Mouse (Mus musculus) spleen, postnatal 4 days (tissue): ENCODE results near the gene Klhl32.
"Not testable (repeated sequence)": the region's sequence is repeated elsewhere in the genome, so short reads cannot be mapped to it uniquely, and the experiment has no call there.

Experiments used
- DNase-seq, 2 experiments: peaks; one replicate each; pipeline ENCODE4 v3.0.0; 2022; ENCODE audit warnings: low spot score in 2 of 2

Klhl32 gene

DNA sequence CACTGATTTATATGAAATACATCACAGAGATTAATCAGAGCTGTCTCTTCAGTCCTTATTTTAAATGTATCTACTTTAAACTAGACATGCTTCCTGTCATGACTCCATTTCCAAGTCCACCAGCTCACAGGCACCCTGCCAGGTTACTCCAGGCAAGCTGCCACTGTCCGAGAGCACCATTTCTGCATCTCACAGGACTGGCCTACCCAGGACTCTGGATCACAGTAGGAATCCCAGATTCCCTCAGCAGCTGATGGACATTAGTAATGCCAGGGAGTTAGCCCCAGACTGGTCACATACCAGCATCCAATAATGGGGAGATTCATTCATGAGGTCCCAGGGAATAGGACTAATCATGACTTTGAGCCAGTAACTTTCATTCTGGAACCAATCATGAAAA is 54.7 kb downstream of the Klhl32 start:
- no peak for DNase-seq

GRCm38 (mm10) chr4:24795180-24795579 is 55.7 kb downstream of the Klhl32 start:
- no peak for DNase-seq

DNA sequence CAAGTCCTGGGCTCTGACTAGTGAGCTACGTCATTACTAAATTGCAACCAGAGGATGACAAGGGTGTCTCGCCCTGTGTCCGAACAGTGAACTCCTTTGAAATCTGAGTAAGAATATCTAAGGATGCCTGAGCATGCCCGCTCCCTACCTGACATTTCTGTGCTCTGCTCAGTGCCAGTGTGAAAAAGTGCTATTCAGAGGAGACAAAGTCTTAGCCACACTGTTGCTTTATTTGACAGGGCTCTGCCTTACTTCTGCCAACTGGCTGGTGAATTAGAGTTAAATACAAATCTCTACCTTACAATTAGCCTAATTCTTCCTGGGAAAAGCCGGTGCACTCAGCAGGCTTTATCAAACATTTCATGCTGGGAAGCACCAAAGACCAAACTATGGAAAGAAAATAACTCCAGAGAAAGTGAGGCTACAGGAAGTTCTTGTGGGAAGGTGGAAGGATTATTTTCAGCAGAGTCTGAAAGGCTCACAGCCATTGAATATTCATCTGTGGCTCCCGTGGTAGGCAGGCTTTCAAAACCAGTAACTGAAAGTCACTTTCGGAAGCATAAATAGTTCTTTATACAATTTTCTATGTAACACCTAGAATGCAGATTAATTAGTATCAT is 57.1 kb downstream of the Klhl32 start:
- DNase-seq = no peak

DNA sequence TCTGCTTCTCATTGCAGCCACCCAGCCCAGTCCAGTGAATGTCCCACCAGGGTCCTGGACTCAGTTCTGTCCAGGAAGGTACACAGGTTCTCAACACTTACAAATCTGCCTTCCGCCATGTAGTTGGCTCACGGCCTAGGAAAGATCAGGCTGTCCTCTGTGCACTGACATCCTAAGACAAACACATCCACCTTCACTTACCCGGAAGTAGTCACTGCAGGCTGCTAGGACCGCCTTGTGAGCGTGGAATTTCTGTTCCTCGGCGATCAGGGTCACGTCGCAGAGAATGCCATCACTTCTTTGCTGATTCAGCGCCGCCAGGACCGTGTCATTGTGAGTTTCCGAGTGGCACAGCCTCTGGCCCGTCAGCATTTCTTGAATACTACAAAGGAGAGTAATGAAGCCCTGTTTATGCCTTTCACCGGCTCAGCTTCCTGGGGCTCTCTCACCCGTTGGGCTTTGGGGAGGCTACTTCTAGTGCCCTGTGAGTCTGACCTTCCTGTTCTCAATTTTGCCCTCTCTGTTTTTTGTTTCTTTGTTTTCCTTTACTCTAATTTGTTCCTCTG is 58.4 kb downstream of the Klhl32 start:
- no peak for DNase-seq

DNA sequence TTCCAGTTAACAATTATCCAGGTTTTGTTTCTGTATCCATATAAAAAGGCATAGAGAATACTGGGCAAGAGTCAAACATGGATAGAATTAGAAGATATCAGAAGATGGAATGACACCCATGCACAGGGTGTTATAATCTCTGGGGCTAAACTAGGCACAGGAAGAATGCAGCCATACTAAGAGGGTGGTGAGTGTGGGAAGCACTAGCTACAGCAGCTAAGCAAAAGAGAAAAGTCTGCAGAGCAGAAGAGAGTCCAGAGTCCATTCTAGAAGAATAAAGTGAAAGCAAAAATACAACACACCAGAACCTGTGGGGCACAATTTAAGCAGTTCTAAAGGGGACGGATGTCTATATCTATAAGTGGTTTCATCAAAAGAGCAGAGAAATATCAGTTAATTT is 61.6 kb downstream of the Klhl32 start:
- DNase-seq = no peak

DNA sequence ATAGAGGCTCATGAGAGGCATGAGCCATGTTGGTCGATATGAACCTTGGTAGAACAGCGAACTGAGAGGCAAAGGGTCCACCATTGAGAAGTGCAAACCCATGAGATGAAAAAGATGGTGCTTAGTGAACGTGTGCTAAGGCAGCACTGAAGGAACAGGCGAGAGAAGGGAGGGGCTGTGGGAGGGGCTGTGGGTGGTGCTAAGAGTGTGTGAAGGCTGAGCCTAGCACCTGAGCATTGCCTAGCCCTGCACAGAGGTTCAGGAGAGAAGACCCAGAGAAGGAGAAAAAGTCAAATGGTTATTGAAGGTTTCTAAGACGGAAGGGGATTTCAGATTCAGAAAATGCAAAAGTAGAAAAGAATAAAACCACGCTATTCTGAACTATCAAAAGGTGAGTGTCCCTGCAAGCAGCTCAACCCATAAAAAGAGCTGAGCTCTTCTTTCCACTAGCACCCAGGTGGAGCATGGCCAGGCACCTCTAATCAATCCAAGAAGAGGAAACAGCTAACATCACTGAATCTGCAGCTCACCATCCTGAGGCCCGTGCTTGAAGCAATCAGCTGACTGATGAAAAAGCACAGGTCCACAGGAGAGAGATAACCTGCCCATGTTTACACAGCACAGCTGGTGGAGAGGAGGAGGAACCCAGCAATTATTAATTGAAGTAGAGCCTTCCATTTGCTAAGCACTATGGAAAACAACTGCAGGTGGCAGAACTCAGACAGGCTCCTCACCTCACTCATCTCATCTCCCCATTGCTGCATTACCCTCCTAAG is 65.0 kb downstream of the Klhl32 start:
- no peak for DNase-seq

DNA sequence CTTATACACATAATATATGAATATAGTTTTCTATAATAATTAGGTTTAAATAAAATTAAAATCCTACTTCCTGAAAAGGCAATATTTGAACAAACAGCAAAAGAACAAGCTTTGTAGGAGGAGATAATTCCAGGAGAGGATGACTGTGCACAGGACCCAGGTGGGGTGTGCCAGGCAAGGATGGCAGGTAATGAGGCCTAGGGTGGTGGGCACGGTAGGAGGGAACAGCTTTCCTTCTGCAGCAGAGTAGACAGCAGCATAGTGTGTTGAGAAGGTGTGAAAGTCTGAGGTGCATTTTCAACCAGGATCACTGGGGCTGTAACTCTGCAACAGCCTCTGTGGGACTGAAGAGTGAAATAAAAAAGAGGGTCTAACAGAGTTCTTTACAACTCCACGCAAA is 85.0 kb downstream of the Klhl32 start:
- no peak for DNase-seq

DNA sequence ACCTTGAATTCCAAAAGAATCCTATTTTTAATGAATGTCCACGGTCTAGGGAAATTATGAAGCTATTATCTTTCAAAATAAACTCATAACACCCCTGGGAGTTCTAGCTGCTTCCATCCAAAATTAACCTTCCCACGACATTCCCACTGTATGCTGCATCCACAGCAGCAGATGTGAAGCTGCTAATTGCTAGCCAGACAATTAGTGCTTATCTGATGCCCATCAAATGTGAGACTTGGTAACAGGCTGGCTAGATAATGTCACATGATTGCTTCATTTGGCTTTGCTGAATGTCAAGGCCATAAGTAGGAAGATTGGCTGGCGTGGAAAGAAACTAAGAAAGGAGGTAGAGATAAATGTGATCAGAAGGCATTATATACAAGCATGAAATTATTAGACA is 85.5 kb downstream of the Klhl32 start:
- no peak for DNase-seq

GRCm38 (mm10) chr4:24764558-24764957 is 86.4 kb downstream of the Klhl32 start:
- DNase-seq = no peak

- no peak for DNase-seq
Measured at GRCm38 (mm10) chr4:24763451-24763850, 87.5 kb downstream of the Klhl32 start.

DNA sequence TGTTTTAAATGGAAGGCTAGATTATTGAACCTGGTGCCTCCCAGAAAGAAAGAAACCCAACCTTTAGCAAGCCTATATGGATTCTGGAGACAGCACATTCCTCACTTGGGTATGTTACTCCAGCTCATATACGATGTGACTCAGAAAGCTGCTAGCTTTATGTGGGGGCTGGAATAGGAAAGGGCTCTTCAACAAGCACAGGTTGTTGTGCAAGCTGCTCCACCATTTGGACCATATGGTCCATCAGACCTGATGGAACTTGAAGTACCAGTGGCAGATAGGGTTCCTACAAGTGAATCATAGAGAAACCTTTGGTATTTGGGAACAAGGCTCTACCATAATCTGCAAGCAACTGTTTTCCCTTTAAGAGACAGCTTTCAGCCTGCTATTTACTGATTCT is 92.0 kb downstream of the Klhl32 start:
- DNase-seq = no peak

DNA sequence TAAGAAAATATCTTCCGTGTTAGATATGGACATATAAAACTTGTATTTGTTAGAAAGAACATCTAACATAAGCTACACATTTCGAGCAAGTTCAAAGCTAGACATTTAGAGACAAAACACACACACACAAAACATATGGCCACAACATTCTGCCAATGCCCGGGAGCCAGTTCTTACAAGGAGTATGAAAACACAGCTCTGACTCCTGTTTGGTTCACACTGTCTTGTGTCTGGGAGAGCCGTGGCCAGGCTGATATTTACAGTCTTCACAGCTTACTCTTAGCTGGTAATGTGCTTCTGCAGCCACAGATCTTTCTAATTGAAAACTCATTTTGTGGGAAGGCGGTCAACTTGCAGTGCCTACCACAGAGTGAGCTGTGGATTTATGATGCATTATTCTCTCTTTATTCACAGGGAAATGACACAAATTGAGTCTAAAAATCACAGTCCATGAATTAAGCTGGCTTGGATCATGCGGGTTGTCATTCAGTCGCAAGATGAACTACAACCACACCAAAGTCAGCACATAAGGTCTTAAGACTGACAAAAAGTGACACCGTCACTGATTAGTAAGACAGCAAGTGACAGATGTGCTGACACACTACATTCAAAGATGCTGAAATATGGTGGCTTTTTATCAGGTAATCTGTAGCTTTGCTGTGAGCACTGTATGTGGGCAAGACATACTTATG is 98.3 kb downstream of the Klhl32 start:
- DNase-seq = no peak

- no peak for DNase-seq
Measured at GRCm38 (mm10) chr4:24737080-24737479, 113.8 kb downstream of the Klhl32 start.

- DNase-seq = no peak
Measured at GRCm38 (mm10) chr4:24720834-24721233, 130.1 kb downstream of the Klhl32 start.

GRCm38 (mm10) chr4:24715559-24715958 is 135.4 kb downstream of the Klhl32 start:
- DNase-seq = no peak

DNA sequence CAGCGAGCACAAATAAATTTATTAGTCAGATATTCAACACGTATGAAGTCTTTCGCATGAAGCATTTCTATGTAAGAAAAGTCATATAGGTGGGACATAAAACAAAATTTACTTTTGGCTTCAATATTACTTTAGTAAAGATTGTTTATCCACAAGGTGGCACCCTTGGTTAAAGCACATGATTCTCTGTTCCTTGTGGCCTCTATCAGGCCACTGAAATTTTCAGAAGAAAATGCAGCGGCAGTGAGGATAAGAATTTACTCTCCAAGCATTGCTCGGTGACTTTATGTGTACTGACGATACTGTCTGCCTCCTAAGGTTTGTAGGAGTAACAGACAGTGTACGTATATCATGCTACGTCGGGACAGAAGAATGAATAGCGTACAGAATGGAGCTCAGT is 136.6 kb downstream of the Klhl32 start:
- DNase-seq = no peak

DNA sequence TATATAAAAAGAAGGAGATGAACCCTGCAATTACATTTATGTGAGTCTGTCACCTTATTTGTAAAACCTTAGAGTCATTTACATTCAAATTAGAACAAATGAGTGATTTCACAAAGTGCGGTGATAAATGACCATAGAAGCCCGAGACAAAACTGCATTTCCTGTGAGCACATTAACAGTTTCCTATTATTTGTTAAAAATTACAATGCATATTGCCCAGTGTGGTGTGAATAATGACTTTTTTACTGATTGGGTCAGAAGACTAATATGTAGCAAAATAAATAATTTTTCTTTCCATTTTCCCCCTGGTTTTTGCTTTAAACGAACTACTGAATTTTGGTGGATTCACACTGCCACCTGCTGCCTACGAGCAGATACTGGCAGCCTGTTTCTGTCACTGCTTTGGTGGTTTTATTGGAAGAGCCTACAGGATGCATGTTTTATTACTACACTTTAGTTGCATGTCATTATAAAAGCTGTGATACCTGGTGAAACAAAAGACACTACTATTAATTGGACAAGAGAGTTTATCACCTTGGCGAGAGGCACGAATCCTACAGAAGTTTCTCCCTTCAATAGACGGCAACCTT is 152.3 kb downstream of the Klhl32 start:
- DNase-seq = no peak

GRCm38 (mm10) chr4:24680080-24680479 is 170.8 kb downstream of the Klhl32 start:
- DNase-seq = no peak

- no peak for DNase-seq
Measured at GRCm38 (mm10) chr4:24670007-24670406, 180.9 kb downstream of the Klhl32 start.

DNA sequence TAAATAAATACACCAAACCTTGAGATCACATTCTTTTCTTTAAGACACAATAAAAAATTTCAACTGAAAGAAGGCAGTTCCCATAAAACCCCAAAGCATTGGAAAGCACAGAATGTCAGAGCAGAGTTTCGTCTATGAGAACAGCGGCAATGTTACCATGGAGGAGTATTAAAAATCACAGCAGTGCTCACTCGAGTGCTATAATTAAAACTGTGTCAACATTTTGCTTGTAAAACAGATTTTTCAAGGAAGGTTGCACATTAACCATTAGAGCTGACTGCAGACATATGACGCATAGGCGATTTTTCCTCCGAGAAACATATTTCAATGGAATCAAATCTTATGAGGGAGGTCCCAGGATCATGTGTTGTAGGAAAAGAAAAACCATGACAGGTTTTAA is 191.7 kb downstream of the Klhl32 start:
- DNase-seq = no peak

DNA sequence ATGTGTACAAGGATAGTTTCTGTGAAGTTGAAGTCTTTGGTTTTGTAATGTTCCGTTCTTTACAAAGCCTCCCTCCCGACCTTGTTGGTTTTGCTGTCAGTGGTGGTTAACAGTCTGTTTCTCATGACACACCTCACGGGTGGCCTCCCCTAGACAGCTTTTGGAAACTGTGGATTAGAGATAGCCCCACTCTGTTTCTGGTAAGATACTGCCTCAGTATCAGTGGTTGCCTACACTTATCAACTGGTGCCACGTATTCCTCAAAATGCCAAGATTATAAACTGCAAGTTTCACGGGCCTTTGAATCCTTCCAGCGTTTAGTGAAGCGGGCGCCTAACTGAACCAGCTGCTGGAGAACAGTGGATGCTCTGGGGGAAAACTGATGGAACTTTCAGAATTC is 206.2 kb downstream of the Klhl32 start:
- DNase-seq = not testable (repeated sequence)

DNA sequence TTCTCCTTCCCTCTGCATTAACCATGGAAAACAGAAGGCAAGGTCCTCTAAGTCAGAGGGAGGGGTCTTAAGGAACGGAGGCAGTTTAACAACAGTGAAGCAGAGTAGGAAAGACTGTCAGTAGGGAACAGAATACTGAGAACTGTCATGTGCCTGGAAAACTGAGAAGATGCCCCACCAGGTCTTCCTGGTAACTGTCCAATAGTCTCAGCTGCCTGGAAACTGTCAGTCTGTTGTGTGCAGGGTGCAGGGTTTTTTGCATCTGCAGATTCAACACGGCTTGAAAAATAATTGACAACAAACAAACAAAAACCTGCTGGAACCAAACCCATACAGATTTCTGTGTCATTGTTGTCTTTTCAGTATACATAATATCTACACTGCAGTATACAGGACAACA is 208.6 kb downstream of the Klhl32 start:
- no peak for DNase-seq
